Mouse (Mus musculus): ENCODE measurements at regions not wholly inside any gene's neighbourhood (a gene's known extent, or its start where the extent isn't known, plus 50 kb on each side); places are given as distances from the start of the nearest gene placed in this dataset.
"Not testable (repeated sequence)": the region's sequence is repeated elsewhere in the genome, so short reads cannot be mapped to it uniquely, and the experiment has no call there.

DNA sequence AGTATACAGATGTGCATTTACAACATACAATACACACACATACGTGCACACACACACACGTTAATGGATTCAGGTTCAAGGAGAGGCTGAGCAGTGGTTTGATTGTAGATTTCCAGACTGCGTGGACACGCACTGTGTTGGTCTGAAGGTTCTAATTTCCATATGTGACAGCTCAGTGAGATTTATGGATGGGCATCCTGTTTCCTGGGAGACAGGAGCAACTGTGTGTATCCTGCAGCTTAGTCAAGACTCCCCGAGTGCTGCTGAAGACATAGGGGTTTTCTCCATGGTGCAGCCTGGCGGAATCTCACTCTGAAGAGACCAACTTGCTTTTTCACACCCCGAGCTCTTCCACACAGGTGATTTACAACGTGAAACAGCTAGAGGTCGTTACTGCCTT, 119.3 kb upstream of the Foxk1 start:
- DNase-seq (ENCODE audit: low spot score in 2 of 2): no peak
- intact Hi-C loops (cut with DNase I): no loop called here

GRCm38 (mm10) chr5:142287981-142288380, 113.3 kb upstream of the Foxk1 start:
- DNase-seq (ENCODE audit: low spot score in 2 of 2): peak in 1 of 2 experiments; percentile 30
- intact Hi-C loops (cut with DNase I): no loop called here

GRCm38 (mm10) chr5:142291451-142291850, 109.8 kb upstream of the Foxk1 start:
- intact Hi-C loops (cut with DNase I): no loop called here

GRCm38 (mm10) chr5:142296401-142296800, 104.9 kb upstream of the Foxk1 start:
- intact Hi-C loops (cut with DNase I); DNase-seq (ENCODE audit: low spot score in 2 of 2): not testable (repeated sequence)

More at GRCm38 (mm10) chr5:142291451-142291850, 109.8 kb upstream of the Foxk1 start:
- peak; percentile 12 to 44 for DNase-seq (ENCODE audit: low spot score in 2 of 2)

DNA sequence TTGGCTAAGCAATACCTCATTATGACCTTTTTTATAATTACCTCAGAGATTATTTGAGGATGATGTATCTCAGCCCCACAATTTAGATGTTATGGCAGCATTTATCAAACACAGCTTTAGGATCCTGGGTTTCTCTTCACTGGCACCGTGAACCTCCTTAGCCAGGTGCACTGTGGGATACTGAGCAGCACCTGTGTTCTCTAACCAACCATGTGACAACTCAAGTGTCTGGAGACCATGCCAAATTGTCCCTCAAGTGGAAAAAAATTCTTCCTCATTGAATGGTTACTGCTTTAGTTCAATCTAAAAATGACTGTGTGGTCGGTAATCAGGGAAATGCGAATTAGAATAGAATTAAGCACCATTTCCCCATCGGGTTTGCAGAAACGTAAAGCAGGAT, 101.7 kb upstream of the Foxk1 start:
- no peak for DNase-seq (ENCODE audit: low spot score in 2 of 2)
- intact Hi-C loops (cut with DNase I): no loop called here

GRCm38 (mm10) chr5:142308511-142308910, 92.8 kb upstream of the Foxk1 start:
- intact Hi-C loops (cut with DNase I): no loop called here

DNA sequence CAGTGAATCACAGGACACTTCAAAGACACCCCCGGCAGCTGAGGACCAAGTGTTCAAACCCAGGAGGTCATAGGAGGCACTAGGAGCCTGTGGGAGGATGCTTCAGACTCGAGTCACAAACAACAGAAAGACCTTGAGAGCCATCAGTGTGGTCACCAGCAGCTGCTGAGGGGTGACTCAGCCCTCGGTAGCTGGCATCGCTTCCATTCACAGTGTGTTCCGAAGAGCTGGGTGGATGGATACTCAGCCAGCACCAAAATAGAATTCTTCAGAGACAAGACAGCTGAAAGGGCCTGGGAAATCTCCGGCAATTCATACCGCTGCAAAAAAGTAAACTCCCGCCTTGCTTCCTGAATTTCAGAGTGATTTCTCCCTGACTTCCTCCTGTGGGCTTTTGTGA, 87.4 kb upstream of the Foxk1 start:
- peak; percentile 68 to 94 for DNase-seq (ENCODE audit: low spot score in 2 of 2)
- intact Hi-C loops (cut with DNase I): loop anchor here (1.0 to 5.0 kb wide), 2 partner anchors 55 to 1197 kb away; no protein-coding TSS in a partner anchor

More at GRCm38 (mm10) chr5:142308511-142308910, 92.8 kb upstream of the Foxk1 start:
- DNase-seq (ENCODE audit: low spot score in 2 of 2): no peak

DNA sequence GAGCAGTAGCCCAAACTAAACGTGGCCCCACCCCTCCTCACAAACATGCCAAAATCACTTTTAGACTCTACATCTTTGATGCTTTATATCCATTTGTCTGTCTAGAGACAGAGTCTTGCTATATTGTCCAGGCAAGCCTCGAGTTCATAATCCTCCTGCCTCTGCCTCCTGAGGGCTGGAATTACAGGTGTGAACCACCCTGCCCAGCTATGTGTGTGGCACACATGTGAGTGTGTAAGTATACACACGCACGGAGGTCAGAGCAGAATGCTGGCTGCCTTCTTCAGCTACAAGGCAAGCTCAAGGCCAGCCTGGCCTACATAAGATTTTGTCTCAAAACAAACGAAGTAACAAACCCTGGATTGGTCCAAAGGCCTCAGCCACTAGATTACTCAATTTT, 86.8 kb upstream of the Foxk1 start:
- DNase-seq (ENCODE audit: low spot score in 2 of 2): no peak
- intact Hi-C loops (cut with DNase I): loop anchor here (1.0 to 5.0 kb wide), 2 partner anchors 55 to 1197 kb away; no protein-coding TSS in a partner anchor

GRCm38 (mm10) chr5:142319268-142319667, 82.0 kb upstream of the Foxk1 start:
- intact Hi-C loops (cut with DNase I): loop anchor here (5.0 kb wide), 2 partner anchors 332 to 1077 kb away; partner anchors contain the start of gene Sdk1
- DNase-seq (ENCODE audit: low spot score in 2 of 2): peak; percentile 77

DNA sequence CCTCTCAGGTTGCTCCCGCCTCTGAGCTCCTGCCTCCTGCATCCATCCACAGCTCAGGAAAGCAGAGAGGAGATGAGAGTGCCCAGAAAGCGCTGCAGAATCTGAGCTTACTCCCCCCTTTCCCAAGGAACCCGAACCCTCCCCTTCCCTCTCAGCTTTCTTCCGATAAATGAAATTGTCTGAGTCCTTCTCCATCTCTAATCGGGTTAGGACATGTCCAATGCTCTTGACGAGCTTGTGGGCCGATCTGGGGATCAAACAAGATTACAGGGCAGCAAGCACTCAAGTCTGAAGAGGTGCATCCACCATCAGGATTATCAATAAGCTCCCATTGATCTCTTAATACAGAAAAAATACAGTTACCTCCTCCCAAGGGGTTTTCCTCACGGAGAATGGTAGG, 80.0 kb upstream of the Foxk1 start:
- DNase-seq (ENCODE audit: low spot score in 2 of 2): no peak
- intact Hi-C loops (cut with DNase I): loop anchor here (2.0 to 5.0 kb wide), 2 partner anchors 1229 to 1475 kb away; no protein-coding TSS in a partner anchor

DNA sequence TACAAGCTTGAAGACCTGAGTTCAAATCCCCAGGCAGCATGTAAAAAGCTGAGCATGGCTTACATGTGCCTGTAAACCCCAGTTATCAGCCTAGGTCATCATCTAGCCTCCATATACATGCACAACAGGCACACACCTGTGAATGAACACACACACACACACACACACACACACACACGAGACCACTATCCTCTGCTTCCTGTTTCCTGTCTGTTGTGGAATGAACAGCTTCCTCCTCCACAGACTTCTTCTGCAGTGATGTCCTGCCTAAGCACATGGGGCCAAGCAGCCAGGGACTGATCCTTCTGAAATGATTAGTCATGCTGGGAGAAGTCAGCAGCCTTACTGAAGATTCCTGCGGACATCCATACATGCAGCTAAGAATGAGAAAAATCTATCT, 76.4 kb upstream of the Foxk1 start:
- intact Hi-C loops (cut with DNase I): loop anchor here (5.0 kb wide), 1 partner anchor 1233 kb away; no protein-coding TSS in a partner anchor
- DNase-seq (ENCODE audit: low spot score in 2 of 2): no peak

DNA sequence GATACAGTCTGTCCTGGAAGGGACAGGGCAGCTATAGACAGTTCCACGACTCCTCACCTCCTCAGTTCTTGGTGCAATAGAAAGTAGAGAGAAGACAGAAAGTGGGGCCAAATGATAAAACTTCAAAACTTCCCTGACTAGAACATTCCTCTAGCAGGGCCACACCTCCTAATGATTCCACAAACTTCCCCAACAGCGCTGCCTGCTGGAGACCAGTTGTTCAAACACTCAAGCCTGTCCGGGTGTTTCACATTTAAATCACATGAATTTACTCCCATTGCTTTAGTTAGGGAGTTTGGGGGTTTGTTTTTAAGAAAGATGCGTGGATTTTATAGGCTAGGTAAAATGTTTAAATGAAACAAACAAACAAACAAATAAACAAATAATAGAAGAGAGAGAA, 75.7 kb upstream of the Foxk1 start:
- intact Hi-C loops (cut with DNase I): no loop called here
- DNase-seq (ENCODE audit: low spot score in 2 of 2): no peak

- DNase-seq (ENCODE audit: low spot score in 2 of 2): no peak
- intact Hi-C loops (cut with DNase I): no loop called here
These were observed 74.0 kb upstream of the Foxk1 start for GRCm38 (mm10) chr5:142327261-142327660.

DNA sequence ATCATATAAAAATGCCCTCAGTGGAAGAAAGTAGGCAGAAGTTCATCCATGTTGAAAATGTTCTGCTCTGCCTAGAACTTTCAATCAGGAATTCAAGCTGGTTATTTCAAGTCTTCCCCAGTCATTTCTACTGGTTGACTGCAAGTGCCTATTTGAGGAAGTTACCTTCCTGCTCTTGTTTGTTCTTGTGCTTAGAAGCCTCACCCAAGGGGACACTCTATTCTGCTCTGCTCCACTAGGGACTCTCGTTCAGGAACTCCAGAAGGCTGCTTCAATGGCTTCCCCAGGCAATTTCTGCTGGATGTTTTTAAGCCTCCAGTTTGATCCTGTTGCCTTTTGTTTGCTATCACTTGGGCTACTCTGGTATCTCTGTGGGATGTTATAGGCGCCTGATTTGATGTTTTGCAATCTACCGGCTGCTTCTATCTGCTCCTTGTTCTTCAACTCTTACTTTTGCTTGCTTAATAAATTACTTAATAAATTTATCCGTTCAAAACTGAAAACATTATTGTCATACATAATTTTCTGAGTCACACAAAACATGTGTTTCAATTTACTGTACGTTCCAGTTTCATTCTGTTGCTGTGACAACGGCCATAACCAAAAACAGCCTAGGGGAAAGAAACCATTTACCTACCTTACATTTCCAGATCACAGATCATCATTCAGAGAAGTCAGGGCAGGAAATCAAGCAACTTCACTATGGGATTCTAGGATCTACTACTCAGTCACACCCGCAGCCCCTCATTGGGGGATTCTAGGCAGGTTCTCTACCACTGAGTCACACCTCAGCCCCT, 71.4 kb upstream of the Foxk1 start:
- DNase-seq (ENCODE audit: low spot score in 2 of 2): no peak
- intact Hi-C loops (cut with DNase I): no loop called here

DNA sequence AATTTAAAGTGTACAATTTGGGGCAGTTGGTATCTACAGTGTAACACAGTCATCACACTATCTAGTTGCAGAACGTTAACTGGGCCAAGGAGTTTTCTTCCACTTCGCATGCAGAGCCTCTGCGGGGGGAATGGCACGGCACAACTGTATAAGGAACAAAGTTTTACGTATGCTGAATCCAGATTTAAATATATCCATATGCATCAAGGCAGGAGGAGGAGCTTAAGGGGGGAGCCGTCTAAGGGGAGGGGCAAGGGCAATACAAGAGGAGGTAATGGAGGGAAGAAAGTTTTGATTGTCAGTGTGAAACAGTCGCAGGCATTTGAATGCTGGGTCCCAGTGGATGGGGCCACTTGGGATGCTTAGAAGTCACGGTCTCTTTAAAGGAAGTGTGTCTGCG, 68.6 kb upstream of the Foxk1 start:
- DNase-seq (ENCODE audit: low spot score in 2 of 2): no peak

DNA sequence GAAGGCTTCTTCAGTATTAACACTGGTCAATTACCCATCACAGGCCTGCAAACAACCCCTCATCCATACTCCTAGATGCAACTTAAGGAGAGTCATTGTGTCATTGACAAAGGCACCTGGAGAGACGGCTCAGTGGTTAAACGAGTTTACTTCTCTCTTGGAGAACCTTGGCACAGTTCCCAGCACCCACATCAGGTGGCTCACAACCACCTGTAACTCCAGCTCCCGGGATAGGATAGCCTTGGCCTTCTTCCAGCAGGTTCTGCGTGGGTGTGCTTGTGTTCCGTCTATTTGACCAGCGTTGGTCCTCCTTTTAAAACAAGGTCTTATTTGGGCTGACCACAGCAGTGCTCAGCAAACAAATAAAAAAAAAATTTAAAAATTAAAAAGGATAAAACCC, 63.9 kb upstream of the Foxk1 start:
- DNase-seq (ENCODE audit: low spot score in 2 of 2): no peak
- intact Hi-C loops (cut with DNase I): no loop called here

More for the DNA sequence above, 68.6 kb upstream of the Foxk1 start:
- intact Hi-C loops (cut with DNase I): no loop called here

- intact Hi-C loops (cut with DNase I): no loop called here
- no peak for DNase-seq (ENCODE audit: low spot score in 2 of 2)
These were observed 63.2 kb upstream of the Foxk1 start for GRCm38 (mm10) chr5:142338051-142338450.

- intact Hi-C loops (cut with DNase I): no loop called here
These were observed 60.9 kb upstream of the Foxk1 start for GRCm38 (mm10) chr5:142340205-142341025.

DNA sequence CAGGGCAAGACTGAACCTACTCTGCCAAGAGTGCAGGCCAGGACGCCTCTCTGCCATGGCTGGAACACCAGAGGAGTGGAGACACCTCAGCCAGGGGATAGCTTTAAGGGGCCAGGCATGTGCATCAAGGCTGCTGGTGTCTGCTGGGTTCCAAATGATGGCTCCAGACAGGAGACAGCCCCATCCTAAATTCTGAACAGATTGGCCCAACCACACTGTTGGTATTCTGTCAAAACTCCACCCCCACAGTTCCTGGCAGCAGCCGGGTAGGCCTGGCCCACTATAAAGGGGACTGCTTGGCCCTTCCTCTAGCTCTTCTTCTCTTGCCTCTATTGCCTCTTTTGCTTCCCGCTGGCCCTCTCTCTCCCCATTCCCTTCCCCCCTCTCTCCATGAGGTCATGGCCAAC, 60.3 kb upstream of the Foxk1 start:
- intact Hi-C loops (cut with DNase I): no loop called here
- DNase-seq (ENCODE audit: low spot score in 2 of 2): peak in 1 of 2 experiments; percentile 52

More at GRCm38 (mm10) chr5:142340205-142341025, 60.9 kb upstream of the Foxk1 start:
- DNase-seq (ENCODE audit: low spot score in 2 of 2): no peak

GRCm38 (mm10) chr5:142346454-142346853, 54.8 kb upstream of the Foxk1 start:
- no peak for DNase-seq (ENCODE audit: low spot score in 2 of 2)
- intact Hi-C loops (cut with DNase I): no loop called here
